Mouse (Mus musculus) ES-Bruce4 (cell line): ENCODE data around the gene Tor1a. TPM values are rescaled to one million over a fixed set of nuclear protein-coding genes. Genes with fewer than 3 reads are reported as not detected.
"Not testable (repeated sequence)": the region's sequence is repeated elsewhere in the genome, so short reads cannot be mapped to it uniquely, and the experiment has no call there.

ENCODE experiments used
- H3K27ac ChIP-seq: 2 replicates; pipeline ENCODE4 v1.5.1; 2012; ENCODE audit warnings: low read length, inconsistent platforms; ENCODE audit not compliant: insufficient read depth
- H3K27me3 ChIP-seq: 2 replicates; pipeline ENCODE4 v1.6.1; 2012; ENCODE audit warnings: mild to moderate bottlenecking, low read length, inconsistent platforms; ENCODE audit not compliant: control insufficient read depth, poor library complexity, insufficient read depth, severe bottlenecking
- H3K36me3 ChIP-seq: 2 replicates; pipeline ENCODE4 v1.6.1; 2012; ENCODE audit warnings: inconsistent platforms, mild to moderate bottlenecking, low read length, moderate library complexity; ENCODE audit not compliant: control insufficient read depth, poor library complexity, insufficient read depth, severe bottlenecking
- H3K4me1 ChIP-seq: one replicate; pipeline ENCODE4 v1.8.1; 2011; ENCODE audit warnings: low read length; ENCODE audit not compliant: control insufficient read depth, insufficient read depth
- H3K4me3 ChIP-seq: 2 replicates; pipeline ENCODE4 v1.5.1; 2011; ENCODE audit warnings: low read depth, mild to moderate bottlenecking, low read length
- H3K9ac ChIP-seq: 2 replicates; pipeline ENCODE4 v1.6.1; 2012; ENCODE audit warnings: low read depth, mild to moderate bottlenecking, inconsistent platforms; ENCODE audit not compliant: poor library complexity, severe bottlenecking
- H3K9me3 ChIP-seq: replicated peaks from 2 replicates; pipeline ENCODE4 v1.6.1; 2012; ENCODE audit warnings: mild to moderate bottlenecking, low read length, inconsistent platforms; ENCODE audit not compliant: control insufficient read depth, poor library complexity, insufficient read depth, severe bottlenecking
- CTCF ChIP-seq: IDR thresholded peaks from one replicate; pipeline ENCODE4 v1.8.1; 2011; ENCODE audit warnings: low read depth, low read length
- EP300 ChIP-seq: IDR thresholded peaks from 2 replicates; pipeline ENCODE4 v1.6.1; 2011; ENCODE audit warnings: low read depth, low read length; ENCODE audit not compliant: insufficient read depth
- POLR2A ChIP-seq: IDR thresholded peaks from one replicate; pipeline ENCODE4 v1.8.1; 2011; ENCODE audit warnings: low read length; ENCODE audit not compliant: insufficient read depth
- polyA plus RNA-seq: library from polyadenylated mRNA; stranded (reverse); fragments of >200 nt; gene quantifications from 2 replicates; pipeline ENCODE4 v1.2.4, GENCODE M21; 2011; ENCODE audit warnings: low read depth; ENCODE audit not compliant: missing spikeins, insufficient read depth, insufficient read length

Gene Tor1a
- polyA plus RNA-seq, 1 experiment = 31.0 TPM

DNA sequence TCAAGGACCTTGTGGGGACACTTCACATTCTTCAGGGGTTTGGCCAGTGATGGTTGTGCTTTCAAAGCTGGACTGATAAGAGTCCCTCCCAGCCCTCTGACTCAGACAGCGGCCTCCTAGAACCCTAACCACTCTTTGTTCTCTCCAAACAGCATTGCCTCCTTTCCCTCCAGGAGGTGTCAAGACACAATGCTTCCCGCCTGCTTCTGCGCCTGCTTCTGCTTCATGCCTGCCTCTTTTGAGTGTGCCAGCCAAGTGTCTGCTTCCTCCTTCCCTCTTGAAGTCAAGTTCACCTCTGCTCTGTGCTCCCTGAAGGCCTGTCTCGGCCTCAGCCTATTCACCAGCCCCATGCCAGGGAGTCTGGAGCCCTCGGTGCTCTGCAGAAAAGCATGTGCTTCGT is 49.6 kb downstream of the Tor1a start:
- peaks cover 4% of the 10 kb centered on the region for H3K4me1 ChIP-seq
- no peaks in the 10 kb centered on the region for H3K27me3 ChIP-seq
- no peak for TF ChIP-seq CTCF
- no peak for TF ChIP-seq POLR2A
- TF ChIP-seq EP300 = no peak
- no peak overlapping the region for H3K9ac ChIP-seq
- no peak overlapping the region for H3K4me3 ChIP-seq
- no peaks in the 10 kb centered on the region for H3K36me3 ChIP-seq
- H3K9me3 ChIP-seq = no peaks in the 10 kb centered on the region
- no peak overlapping the region for H3K27ac ChIP-seq

DNA sequence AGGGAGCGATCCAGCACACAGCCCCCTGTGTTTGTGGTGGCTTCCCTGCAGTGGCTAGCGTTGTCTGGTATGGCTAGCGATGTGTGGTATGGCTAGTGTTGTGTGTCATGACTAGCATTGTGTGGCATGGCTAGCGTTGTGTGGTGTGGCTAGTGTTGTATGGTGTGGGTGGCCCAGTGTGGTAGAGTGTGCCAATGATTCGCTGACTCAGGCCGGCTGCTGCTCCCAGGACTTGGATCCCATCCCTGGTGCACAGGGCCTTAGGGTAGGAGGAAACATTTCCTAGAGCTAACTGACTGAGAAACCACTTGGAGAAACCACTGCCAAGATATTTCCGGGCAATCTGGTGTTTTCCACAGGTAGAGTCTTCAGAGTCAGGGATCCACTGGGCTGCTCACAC is 50.1 kb downstream of the Tor1a start:
- Histone ChIP-seq H3K27me3 (no peaks in the 10 kb centered on the region), H3K4me3 (no peak overlapping the region), H3K36me3 (no peaks in the 10 kb centered on the region), H3K9ac (no peak overlapping the region), H3K4me1 (peaks cover 4% of the 10 kb centered on the region), H3K9me3 (no peaks in the 10 kb centered on the region), H3K27ac (no peak overlapping the region)
- TF ChIP-seq POLR2A = no peak
- no peak for TF ChIP-seq CTCF
- no peak for TF ChIP-seq EP300

DNA sequence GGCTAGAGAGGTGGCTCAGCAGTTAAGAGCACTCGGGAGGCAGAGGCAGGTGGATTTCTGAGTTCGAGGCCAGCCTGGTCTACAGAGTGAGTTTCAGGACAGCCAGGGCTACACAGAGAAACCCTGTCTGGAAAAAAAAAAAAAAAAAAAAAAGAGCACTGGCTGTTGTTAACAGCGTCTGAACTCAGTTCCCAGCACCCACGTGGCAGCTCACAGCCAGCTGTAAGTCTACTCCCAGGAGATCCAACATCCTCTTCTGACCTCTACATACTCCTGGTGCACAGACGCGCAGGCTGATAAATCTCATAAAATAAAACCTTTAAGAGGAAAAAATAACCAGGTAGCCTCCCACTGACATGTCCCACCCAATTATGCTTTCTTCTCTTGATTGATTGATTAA is 51.8 kb downstream of the Tor1a start:
- H3K9me3 ChIP-seq, H3K36me3 ChIP-seq, H3K4me1 ChIP-seq, H3K4me3 ChIP-seq, H3K27me3 ChIP-seq, H3K27ac ChIP-seq, H3K9ac ChIP-seq: not testable (repeated sequence)

DNA sequence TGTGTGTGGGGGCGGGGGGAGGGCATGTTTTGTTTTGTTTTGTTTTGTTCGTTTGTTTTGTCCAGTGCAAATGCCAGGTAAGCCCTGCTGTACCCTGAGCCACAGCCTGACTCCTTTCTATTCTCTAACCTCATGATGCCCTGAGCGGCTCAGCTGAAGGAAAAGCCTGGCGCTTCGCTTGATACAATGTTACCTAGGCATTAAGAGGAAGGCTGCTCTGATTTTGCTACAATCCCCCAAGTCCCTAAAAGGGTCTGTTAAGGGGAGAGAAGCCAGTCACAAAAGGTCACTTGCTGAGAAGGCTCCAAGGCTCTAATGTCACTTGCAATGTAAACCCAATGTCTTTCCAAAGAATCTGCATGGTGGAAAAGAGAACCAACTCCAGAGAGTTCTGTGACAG is 52.4 kb downstream of the Tor1a start:
- TF ChIP-seq EP300 (no peak), POLR2A (no peak), CTCF (no peak)

DNA sequence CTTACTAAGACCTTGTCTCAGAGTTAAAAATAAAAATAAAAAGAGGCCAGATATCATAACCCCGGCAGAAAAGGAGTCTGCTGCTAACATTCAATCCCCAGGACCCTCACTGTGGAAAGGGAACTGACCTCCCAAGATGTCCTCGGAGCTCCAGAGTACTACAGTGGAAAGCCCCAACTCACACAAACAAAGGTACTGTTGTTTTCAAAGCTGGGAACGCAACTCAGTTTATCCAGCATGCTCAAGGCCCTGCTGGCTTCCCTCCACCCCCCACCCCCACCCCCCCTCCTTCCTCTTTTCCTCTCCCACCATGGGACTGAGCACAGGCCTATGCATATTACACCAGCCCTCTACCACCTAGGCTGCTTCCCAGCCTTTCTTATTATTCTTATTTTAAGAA is 52.9 kb downstream of the Tor1a start:
- no peaks in the 10 kb centered on the region for H3K27me3 ChIP-seq
- H3K9ac ChIP-seq = no peak overlapping the region
- H3K9me3 ChIP-seq = no peaks in the 10 kb centered on the region
- TF ChIP-seq POLR2A = no peak
- TF ChIP-seq EP300 = no peak
- no peak for TF ChIP-seq CTCF
- H3K36me3 ChIP-seq = no peaks in the 10 kb centered on the region
- peaks cover 2% of the 10 kb centered on the region for H3K4me1 ChIP-seq
- no peak overlapping the region for H3K4me3 ChIP-seq
- no peak overlapping the region for H3K27ac ChIP-seq

More for the DNA sequence above, 52.4 kb downstream of the Tor1a start:
- Histone ChIP-seq H3K9ac (no peak overlapping the region), H3K9me3 (no peaks in the 10 kb centered on the region), H3K4me1 (peaks cover 4% of the 10 kb centered on the region), H3K27me3 (no peaks in the 10 kb centered on the region), H3K36me3 (no peaks in the 10 kb centered on the region), H3K4me3 (no peak overlapping the region), H3K27ac (no peak overlapping the region)

DNA sequence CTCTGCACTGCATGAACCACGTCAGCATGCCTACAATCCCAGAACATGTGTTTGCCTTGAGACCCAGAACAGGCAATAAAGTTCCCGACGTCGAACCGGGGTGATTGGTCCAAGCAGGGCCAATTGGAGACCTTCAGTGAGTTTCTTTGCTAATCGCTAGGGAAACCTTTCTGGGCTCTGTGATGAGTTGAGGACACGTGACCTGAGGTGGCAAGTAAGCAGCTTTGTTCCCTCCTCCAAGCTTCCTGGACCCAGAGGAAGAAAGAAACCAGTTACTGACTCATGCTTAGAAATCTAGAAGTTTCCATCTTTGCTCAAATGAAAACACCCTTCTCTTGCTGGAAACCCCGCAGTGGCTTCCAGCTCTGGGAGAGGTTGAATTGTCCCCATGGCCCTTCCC is 54.7 kb downstream of the Tor1a start:
- Histone ChIP-seq H3K27me3 (no peaks in the 10 kb centered on the region), H3K4me1 (no peaks in the 10 kb centered on the region), H3K9ac (no peak overlapping the region), H3K9me3 (no peaks in the 10 kb centered on the region), H3K27ac (no peak overlapping the region), H3K36me3 (no peaks in the 10 kb centered on the region), H3K4me3 (no peak overlapping the region)
- TF ChIP-seq EP300 = no peak
- TF ChIP-seq POLR2A = no peak
- no peak for TF ChIP-seq CTCF
